Mouse (Mus musculus) MEL (cell line): ENCODE results near the gene Pfkfb4. TPM values are rescaled to one million over a fixed set of nuclear protein-coding genes. Genes with fewer than 3 reads are reported as not detected.

Experiments used
- DNase-seq: peaks from one replicate; pipeline ENCODE4 v3.0.0; 2011; ENCODE audit warnings: low read depth, low spot score
- H3K27ac ChIP-seq: 2 replicates; pipeline ENCODE4 v1.5.1; 2012; ENCODE audit warnings: low read depth, mild to moderate bottlenecking, control low read depth, low read length, moderate library complexity; ENCODE audit not compliant: control insufficient read depth
- H3K27me3 ChIP-seq, 2 experiments: fragments of 150-350 bp in 1 of 2; sonication (generic) in 1 of 2; 2 replicates each; pipeline ENCODE4 v1.6.1; 2012; ENCODE audit warnings: low read length in 2 of 2, mild to moderate bottlenecking in 2 of 2, improper control_type of control experiment in 1 of 2, moderate library complexity in 1 of 2; ENCODE audit not compliant: insufficient read depth in 2 of 2, control insufficient read depth in 1 of 2
- H3K36me3 ChIP-seq, 2 experiments: 2 replicates each; pipeline ENCODE4 v1.6.1; 2012 to 2014; ENCODE audit warnings: low read length in 2 of 2, improper control_type of control experiment in 1 of 2, inconsistent platforms in 1 of 2, mild to moderate bottlenecking in 1 of 2; ENCODE audit not compliant: insufficient read depth in 2 of 2, control insufficient read depth in 1 of 2
- H3K4me1 ChIP-seq, 2 experiments: fragments of 150-350 bp in 1 of 2; sonication (generic) in 1 of 2; 2 replicates each; pipeline ENCODE4 v1.6.1; 2012; ENCODE audit warnings: low read length in 2 of 2, improper control_type of control experiment in 1 of 2, mild to moderate bottlenecking in 1 of 2; ENCODE audit not compliant: insufficient read depth in 2 of 2, control insufficient read depth in 1 of 2
- H3K4me3 ChIP-seq, 2 experiments: fragments of 150-350 bp in 1 of 2; sonication (generic) in 1 of 2; 2 replicates each; pipeline ENCODE4 v1.5.1; 2012; ENCODE audit warnings: low read depth in 2 of 2, low read length in 2 of 2, mild to moderate bottlenecking in 2 of 2, moderate library complexity in 2 of 2, control low read depth in 1 of 2, improper control_type of control experiment in 1 of 2; ENCODE audit not compliant: control insufficient read depth in 1 of 2, insufficient read depth in 1 of 2
- H3K79me2 ChIP-seq: 2 replicates; pipeline ENCODE4 v1.6.1; 2012; ENCODE audit warnings: mild to moderate bottlenecking, low read length, moderate library complexity; ENCODE audit not compliant: control insufficient read depth, poor library complexity, insufficient read depth
- H3K9ac ChIP-seq: 2 replicates; pipeline ENCODE4 v1.6.1; 2012; ENCODE audit warnings: low read depth, mild to moderate bottlenecking, control low read depth, low read length, moderate library complexity; ENCODE audit not compliant: control insufficient read depth, poor library complexity, severe bottlenecking
- H3K9me3 ChIP-seq: fragments of 150-350 bp; sonication (generic); replicated peaks from 2 replicates; pipeline ENCODE4 v1.6.1; 2012; ENCODE audit warnings: mild to moderate bottlenecking, low read length, improper control_type of control experiment, moderate library complexity; ENCODE audit not compliant: insufficient read depth
- E2F4 ChIP-seq: IDR thresholded peaks from 2 replicates; pipeline ENCODE4 v1.6.1; 2011; ENCODE audit warnings: low read depth, low read length, improper control_type of control experiment, borderline replicate concordance
- ELF1 ChIP-seq: IDR thresholded peaks from 2 replicates; pipeline ENCODE4 v1.6.1; 2014; ENCODE audit warnings: low read depth, mild to moderate bottlenecking, inconsistent platforms, low read length, improper control_type of control experiment, moderate library complexity
- EP300 ChIP-seq, 2 experiments: IDR thresholded peaks; 2 replicates each; pipeline ENCODE4 v1.6.1; 2011; ENCODE audit warnings: improper control_type of control experiment in 2 of 2, low read length in 2 of 2, low read depth in 1 of 2, mild to moderate bottlenecking in 1 of 2
- ETS1 ChIP-seq: IDR thresholded peaks from 2 replicates; pipeline ENCODE4 v1.6.1; 2012; ENCODE audit warnings: low read depth, mild to moderate bottlenecking, inconsistent platforms, low read length, improper control_type of control experiment, moderate library complexity
- GABPA ChIP-seq: IDR thresholded peaks from 2 replicates; pipeline ENCODE4 v1.6.1; 2012; ENCODE audit warnings: low read depth, mild to moderate bottlenecking, inconsistent platforms, low read length, improper control_type of control experiment, moderate library complexity
- GATA1 ChIP-seq: IDR thresholded peaks from 2 replicates; pipeline ENCODE4 v1.6.1; 2011; ENCODE audit warnings: low read depth, low read length, improper control_type of control experiment
- HCFC1 ChIP-seq: IDR thresholded peaks from 2 replicates; pipeline ENCODE4 v1.6.1; 2012; ENCODE audit warnings: low read depth, mild to moderate bottlenecking, inconsistent platforms, low read length, improper control_type of control experiment, moderate library complexity
- MAFK ChIP-seq: IDR thresholded peaks from 2 replicates; pipeline ENCODE4 v1.6.1; 2011; ENCODE audit warnings: low read depth, mild to moderate bottlenecking, low read length, improper control_type of control experiment, borderline replicate concordance
- MAX ChIP-seq: IDR thresholded peaks from 2 replicates; pipeline ENCODE4 v1.6.1; 2011; ENCODE audit warnings: low read length, improper control_type of control experiment
- MEF2A ChIP-seq: IDR thresholded peaks from 2 replicates; pipeline ENCODE4 v1.6.1; 2014; ENCODE audit warnings: low read depth, mild to moderate bottlenecking, inconsistent platforms, low read length, improper control_type of control experiment; ENCODE audit not compliant: poor library complexity, insufficient replicate concordance, severe bottlenecking; ENCODE audit errors: extremely low read depth
- MXI1 ChIP-seq: IDR thresholded peaks from 2 replicates; pipeline ENCODE4 v1.6.1; 2011; ENCODE audit warnings: mild to moderate bottlenecking, low read depth, low read length, improper control_type of control experiment
- MYB ChIP-seq: IDR thresholded peaks from 2 replicates; pipeline ENCODE4 v1.6.1; 2011; ENCODE audit warnings: mild to moderate bottlenecking, low read depth, low read length, improper control_type of control experiment
- POLR2A ChIP-seq, 2 experiments: IDR thresholded peaks; 2 replicates each; pipeline ENCODE4 v1.6.1; 2011 to 2012; ENCODE audit warnings: low read length in 2 of 2, mild to moderate bottlenecking in 2 of 2, control low read depth in 1 of 2, improper control_type of control experiment in 1 of 2, low read depth in 1 of 2, moderate library complexity in 1 of 2; ENCODE audit not compliant: control insufficient read depth in 1 of 2, insufficient read depth in 1 of 2, poor library complexity in 1 of 2
- POLR2AphosphoS5 ChIP-seq: IDR thresholded peaks from 2 replicates; pipeline ENCODE4 v1.6.1; 2012; ENCODE audit warnings: low read depth, borderline replicate concordance, mild to moderate bottlenecking, inconsistent platforms, low read length, moderate library complexity, mixed read lengths
- SIN3A ChIP-seq: IDR thresholded peaks from 2 replicates; pipeline ENCODE4 v1.6.1; 2012; ENCODE audit warnings: low read length, improper control_type of control experiment, inconsistent platforms
- TAL1 ChIP-seq: IDR thresholded peaks from 2 replicates; pipeline ENCODE4 v1.6.1; 2012; ENCODE audit warnings: mild to moderate bottlenecking, inconsistent platforms, low read length, moderate library complexity, mixed read lengths
- TBP ChIP-seq: IDR thresholded peaks from 2 replicates; pipeline ENCODE4 v1.8.0; 2011; ENCODE audit warnings: low read depth, low read length, improper control_type of control experiment
- USF1 ChIP-seq: IDR thresholded peaks from 2 replicates; pipeline ENCODE4 v1.6.1; 2014; ENCODE audit warnings: low read depth, mild to moderate bottlenecking, inconsistent platforms, low read length, improper control_type of control experiment, moderate library complexity
- ZKSCAN1 ChIP-seq: IDR thresholded peaks from 2 replicates; pipeline ENCODE4 v1.6.1; 2012; ENCODE audit warnings: low read depth, mild to moderate bottlenecking, inconsistent platforms, low read length, improper control_type of control experiment, moderate library complexity
- polyA plus RNA-seq, 2 experiments: library from polyadenylated mRNA; stranded (reverse) in 1 of 2; unstranded in 1 of 2; fragments of >175 nt in 1 of 2; fragments of >200 nt in 1 of 2; gene quantifications; 2 replicates each; pipeline versions ENCODE4 v1.2.1 to v1.2.4; 2012; ENCODE audit warnings: low replicate concordance in 2 of 2, low read depth in 1 of 2; ENCODE audit not compliant: insufficient read length in 2 of 2, insufficient read depth in 1 of 2, missing spikeins in 1 of 2
- total RNA-seq: library from RNA; depleted of rRNA; stranded (reverse); fragments of 300-350 nt; gene quantifications from 2 replicates; pipeline ENCODE4 v1.2.3, GENCODE M21; 2012

The Pfkfb4 gene
- total and polyA plus RNA-seq, 3 experiments, result 3.2 to 6.4 TPM; not detected in 1

DNA sequence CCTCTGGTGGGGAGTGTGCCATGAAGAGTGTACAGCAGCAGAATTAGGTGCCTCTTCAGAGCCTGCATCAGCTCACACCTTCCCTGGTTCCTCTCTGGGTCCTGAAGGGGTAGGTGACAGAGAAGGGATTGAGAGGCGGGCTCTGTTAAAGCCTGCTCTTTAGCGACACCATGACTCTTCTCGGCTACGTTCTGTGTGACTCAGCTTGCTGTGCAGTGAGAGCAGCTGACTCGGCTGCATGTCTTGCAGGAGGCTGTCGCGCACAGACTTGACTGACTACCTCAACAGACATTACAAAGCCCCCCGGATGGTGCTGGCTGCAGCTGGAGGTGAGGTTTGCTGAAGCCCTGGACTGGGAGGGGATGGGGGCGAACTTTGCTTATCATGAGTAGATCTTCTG, 46.5 kb upstream of the Pfkfb4 start:
- Histone ChIP-seq H3K27me3 (no peaks in the 10 kb centered on the region), H3K27ac (peak overlapping the region; percentile 5; the same call in 1 of the 2 replicates), H3K79me2 (peaks cover 3% of the 10 kb centered on the region; the same call in 1 of the 2 replicates), H3K9me3 (no peaks in the 10 kb centered on the region), H3K9ac (no peak overlapping the region), H3K4me3 (no peak overlapping the region), H3K4me1 (peaks cover 0 to 3% of the 10 kb centered on the region in 2 experiments; a peak in 1 of 4 replicates), H3K36me3 (peaks cover 5 to 14% of the 10 kb centered on the region in 2 experiments)
- no peak for DNase-seq
- TF ChIP-seq MAX, result no peak
- TF ChIP-seq GABPA, result no peak
- TF ChIP-seq MXI1, result no peak
- no peak for TF ChIP-seq E2F4
- no peak for TF ChIP-seq TBP
- TF ChIP-seq HCFC1, result no peak
- TF ChIP-seq TAL1, result no peak
- no peak for TF ChIP-seq MAFK
- TF ChIP-seq POLR2AphosphoS5, result no peak
- TF ChIP-seq GATA1, result no peak
- TF ChIP-seq ETS1, result no peak
- no peak for TF ChIP-seq POLR2A (IDR thresholded peaks at IDR 0.05; ENCODE audit: control insufficient read depth in 1 of 2, insufficient read depth in 1 of 2, low read depth in 1 of 2, low read length in 2 of 2, poor library complexity in 1 of 2)
- no peak for TF ChIP-seq USF1
- no peak for TF ChIP-seq ZKSCAN1
- TF ChIP-seq MEF2A, result no peak
- TF ChIP-seq ELF1, result no peak

DNA sequence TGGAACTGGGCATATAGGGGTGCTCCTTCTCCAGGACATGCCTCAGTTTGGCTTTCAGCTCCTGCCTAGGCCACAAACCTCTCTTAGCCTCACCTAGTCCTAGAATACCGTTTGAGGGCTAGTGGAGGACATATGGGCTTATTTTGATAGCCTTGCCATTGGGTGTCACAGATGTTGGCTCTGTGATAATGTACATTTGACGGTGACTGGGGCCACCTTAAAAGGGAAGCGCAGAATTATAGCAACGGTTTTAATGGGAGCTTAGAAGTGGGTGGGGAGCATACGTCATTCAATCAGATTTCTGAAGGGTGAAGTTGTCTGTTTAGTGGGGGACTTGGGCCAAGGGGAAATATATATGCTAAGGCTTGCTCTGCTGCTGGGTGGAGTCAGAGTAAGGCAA, 46.0 kb upstream of the Pfkfb4 start:
- TF ChIP-seq MXI1 (no peak), EP300 (IDR thresholded peaks at IDR 0.05; ENCODE audit: low read depth in 1 of 2, low read length in 2 of 2) (peak in 1 of 2 experiments; percentile 56; a peak in 2 of 4 replicates), MYB (peak; percentile 23; the same call in 1 of the 2 replicates), SIN3A (peak; percentile 28; the same call in 1 of the 2 replicates)
- Histone ChIP-seq H3K9me3 (no peaks in the 10 kb centered on the region), H3K27ac (peak overlapping the region; percentile 5; the same call in 1 of the 2 replicates), H3K36me3 (peaks cover 5 to 11% of the 10 kb centered on the region in 2 experiments), H3K4me3 (no peak overlapping the region), H3K27me3 (no peaks in the 10 kb centered on the region), H3K79me2 (peaks cover 2% of the 10 kb centered on the region; the same call in 1 of the 2 replicates), H3K4me1 (peaks cover 0 to 3% of the 10 kb centered on the region in 2 experiments; a peak in 1 of 4 replicates), H3K9ac (no peak overlapping the region)
- peak; percentile 70 for DNase-seq
